Comparison of ENCODE assay signal across 30 mouse cellular contexts in genomic region chr1:182784784-182785183, GRCm38 (mm10). TPM values are rescaled to one million over a fixed set of nuclear protein-coding genes. Genes with fewer than 3 reads are reported as not detected.
DNase-seq lines count a peak whose midpoint lies in the region; ATAC-seq and TF ChIP-seq lines count a peak whose summit lies in the region.
"Had no signal": no experiment of that assay in that cellular context is flagged by ENCODE, and none has a peak within 500 bp of the region (broad histone marks: within the 10 kb centered on the region; RNA-seq: fewer than 3 reads in every experiment).

No protein-coding gene starts in this region.

- no peak overlapping the region for H3K4me2 ChIP-seq in stomach, embryonic 16.5 days (ENCODE audit: low read depth, low read length)
- H3K4me2 ChIP-seq in stomach, postnatal 0 days (replicated peaks; ENCODE audit: low read depth): no peak overlapping the region
- no peak overlapping the region for H3K4me2 ChIP-seq in midbrain, embryonic 14.5 days (ENCODE audit: low read length)
- H3K4me2 ChIP-seq: heart, embryonic 13.5 days; hindbrain, embryonic 13.5 days; neural tube, embryonic 13.5 days had no signal

- no peak overlapping the region for H3K27ac ChIP-seq in stomach, embryonic 16.5 days (ENCODE audit: low read length)
- no peak overlapping the region for H3K27ac ChIP-seq in stomach, postnatal 0 days (replicated peaks)
- no peak overlapping the region for H3K27ac ChIP-seq in midbrain, embryonic 14.5 days (replicated peaks; ENCODE audit: low read depth, low read length)
- H3K27ac ChIP-seq: heart, adult 2 months; heart, embryonic 13.5 days; hindbrain, embryonic 13.5 days; macrophage; neural tube, embryonic 13.5 days had no signal

- no peaks in the 10 kb centered on the region for H3K36me3 ChIP-seq in stomach, embryonic 16.5 days (ENCODE audit: control insufficient read depth, insufficient read depth, low read length)
- no peaks in the 10 kb centered on the region for H3K36me3 ChIP-seq in stomach, postnatal 0 days (ENCODE audit: control insufficient read depth, insufficient read depth, low read length)
- H3K36me3 ChIP-seq in midbrain, embryonic 14.5 days (ENCODE audit: control insufficient read depth, insufficient read depth, low read length): no peaks in the 10 kb centered on the region
- H3K36me3 ChIP-seq: heart, embryonic 13.5 days; hindbrain, embryonic 13.5 days; neural tube, embryonic 13.5 days had no signal

- TF ChIP-seq EP300 in stomach, postnatal 0 days (optimal IDR thresholded peaks at IDR 0.05): no peak

- no peak for TF ChIP-seq CTCF in stomach, postnatal 0 days (IDR thresholded peaks at IDR 0.05; ENCODE audit: low read depth)

- no peak overlapping the region for H3K4me3 ChIP-seq in stomach, embryonic 16.5 days (replicated peaks; ENCODE audit: low read length)
- no peak overlapping the region for H3K4me3 ChIP-seq in stomach, postnatal 0 days (ENCODE audit: low read depth, low read length)
- no peak overlapping the region for H3K4me3 ChIP-seq in midbrain, embryonic 14.5 days (replicated peaks; ENCODE audit: low read depth, low read length)
- H3K4me3 ChIP-seq: heart, adult 2 months; heart, embryonic 13.5 days; hindbrain, embryonic 13.5 days; myocyte; neural tube, embryonic 13.5 days had no signal

- WGBS in stomach, embryonic 16.5 days: 77% methylated on average over 3 of the region's 3 CpGs
- 60% methylated on average over 3 of the region's 3 CpGs for WGBS in stomach, postnatal 0 days
- WGBS in midbrain, embryonic 14.5 days: 88% methylated on average over 3 of the region's 3 CpGs

- DNase-seq in adrenal gland, postnatal 36 days: peak; percentile 32 to 39
- no peak for DNase-seq in adrenal gland, postnatal 25 days
- DNase-seq in kidney, adult 11 months: peak; percentile 18
- DNase-seq in kidney, adult 18-20 months: no peak
- DNase-seq in stomach, postnatal 0 days (ENCODE audit: low spot score): no peak
- DNase-seq in cerebellum, postnatal 10 days: peak; percentile 52 to 65
- DNase-seq in midbrain, embryonic 14.5 days: no peak
- DNase-seq: forebrain, postnatal 0 days; gastrocnemius, postnatal 25 days; heart, adult 2 months; heart, postnatal 14 days; right cerebral cortex, adult 18-20 months; right cerebral cortex, postnatal 4 days had no signal

- no peaks in the 10 kb centered on the region for H3K27me3 ChIP-seq in stomach, embryonic 16.5 days (ENCODE audit: control insufficient read depth, insufficient read depth, low read length)
- no peaks in the 10 kb centered on the region for H3K27me3 ChIP-seq in stomach, postnatal 0 days (ENCODE audit: control insufficient read depth, insufficient read depth, low read length)
- no peaks in the 10 kb centered on the region for H3K27me3 ChIP-seq in midbrain, embryonic 14.5 days (ENCODE audit: control insufficient read depth, insufficient read depth, low read length)
- H3K27me3 ChIP-seq: heart, embryonic 13.5 days; hindbrain, embryonic 13.5 days; neural tube, embryonic 13.5 days had no signal

- no peak overlapping the region for H3K9ac ChIP-seq in stomach, embryonic 16.5 days (ENCODE audit: low read length)
- no peak overlapping the region for H3K9ac ChIP-seq in stomach, postnatal 0 days (ENCODE audit: low read length)
- no peak overlapping the region for H3K9ac ChIP-seq in midbrain, embryonic 14.5 days (replicated peaks; ENCODE audit: low read length)
- H3K9ac ChIP-seq: forebrain, postnatal 0 days; heart, embryonic 13.5 days; hindbrain, embryonic 13.5 days; neural tube, embryonic 13.5 days had no signal

- ATAC-seq in stomach, embryonic 16.5 days (ENCODE audit: insufficient read depth, low FRiP score): 0 out of 2 replicates have a peak, but pooled peaks have one; percentile 19
- ATAC-seq in stomach, postnatal 0 days (ENCODE audit: low FRiP score, low TSS enrichment): no peak
- no peak for ATAC-seq in midbrain, embryonic 14.5 days (ENCODE audit: low FRiP score, low TSS enrichment)
- ATAC-seq: forebrain, postnatal 0 days; midbrain, embryonic 16.5 days had no signal

- 0 out of 2 replicates have a peak, but pooled peaks cover 8% of the 10 kb centered on the region for H3K4me1 ChIP-seq in stomach, embryonic 16.5 days (ENCODE audit: control insufficient read depth, insufficient read depth, low read length)
- H3K4me1 ChIP-seq in stomach, postnatal 0 days (replicated peaks; ENCODE audit: control insufficient read depth, insufficient read depth): no peaks in the 10 kb centered on the region
- no peaks in the 10 kb centered on the region for H3K4me1 ChIP-seq in midbrain, embryonic 14.5 days (ENCODE audit: control insufficient read depth, insufficient read depth, low read length)
- H3K4me1 ChIP-seq: neural tube, embryonic 13.5 days had no signal

- no peaks in the 10 kb centered on the region for H3K9me3 ChIP-seq in stomach, embryonic 16.5 days (replicated peaks; ENCODE audit: control insufficient read depth, low read length)
- H3K9me3 ChIP-seq in stomach, postnatal 0 days (ENCODE audit: control insufficient read depth, low read length): no peaks in the 10 kb centered on the region
- no peaks in the 10 kb centered on the region for H3K9me3 ChIP-seq in midbrain, embryonic 14.5 days (ENCODE audit: control insufficient read depth, low read length)
- H3K9me3 ChIP-seq: heart, embryonic 13.5 days; hindbrain, embryonic 13.5 days; neural tube, embryonic 13.5 days had no signal

RNA-seq across cellular contexts. Expression of gene Susd4, which starts 21.1 kb away (rescaled TPM):
- total RNA-seq in adrenal gland, postnatal 36 days (2021): 1 to 10 TPM; 2.2 to 4.1 TPM
- 2.5 and 3.6 TPM in 2 replicates for total RNA-seq in adrenal gland, postnatal 25 days (2021)
- 15.2 and 19.4 TPM in 2 replicates for polyA plus RNA-seq in stomach, embryonic 16.5 days (2015; fragmentation: Nextera tagmentation; extraction: Ambion mirVana)
- polyA plus RNA-seq in stomach, postnatal 0 days (2015; fragmentation: Nextera tagmentation; extraction: Ambion mirVana): 8.2 and 9.8 TPM in 2 replicates
- 71.0 and 75.4 TPM in 2 replicates for polyA plus RNA-seq in midbrain, embryonic 14.5 days (2014; fragmentation: Nextera tagmentation; extraction: Ambion mirVana)
- total RNA-seq: common myeloid progenitor, adult 5-6 weeks had no signal
- polyA plus RNA-seq: macrophage had no signal

RNA-seq across cellular contexts. Expression of gene Ccdc185, which starts 35.8 kb away (rescaled TPM):
- total RNA-seq in adrenal gland, postnatal 36 days (2021): not detected
- not detected in 2 replicates for total RNA-seq in adrenal gland, postnatal 25 days (2021)
- not detected in 2 replicates for polyA plus RNA-seq in stomach, embryonic 16.5 days (2015; fragmentation: Nextera tagmentation; extraction: Ambion mirVana)
- polyA plus RNA-seq in stomach, postnatal 0 days (2015; fragmentation: Nextera tagmentation; extraction: Ambion mirVana): not detected in 2 replicates
- not detected in 2 replicates for polyA plus RNA-seq in midbrain, embryonic 14.5 days (2014; fragmentation: Nextera tagmentation; extraction: Ambion mirVana)
- total RNA-seq: common myeloid progenitor, adult 5-6 weeks; ES-E14; forebrain, postnatal 0 days; gastrocnemius, postnatal 25 days; heart, adult 2 months; heart, postnatal 14 days; liver, adult 2 months had no signal
- polyA plus RNA-seq: forebrain, embryonic 11.5 days; forebrain, postnatal 0 days; heart, embryonic 13.5 days; hindbrain, embryonic 13.5 days; kidney, embryonic 14.5 days; limb, embryonic 11.5 days; liver, adult 2 months; liver, embryonic 16.5 days; lung, embryonic 16.5 days; macrophage; midbrain, embryonic 16.5 days; myocyte; neural tube, embryonic 13.5 days; stomach, embryonic 14.5 days; thymus, postnatal 0 days had no signal

Comparison
In these comparisons a context has a peak if more than half of its experiments do, and no peak if none do; other contexts are left out.
1. DNase-seq: peak in adrenal gland, postnatal 36 days (2 of 2), kidney, adult 11 months (single experiment) and cerebellum, postnatal 10 days (2 of 2); none in adrenal gland, postnatal 25 days (single experiment), kidney, adult 18-20 months (single experiment), stomach, postnatal 0 days (single experiment) and midbrain, embryonic 14.5 days (single experiment).